Mouse (Mus musculus) thymus, adult 18-20 months (tissue): Measurements from ENCODE around the gene L3hypdh.

ENCODE experiments used
- DNase-seq, 2 experiments: peaks; one replicate each; pipeline ENCODE4 v3.0.0; 2022; ENCODE audit warnings: mixed read lengths in 2 of 2

L3hypdh gene

GRCm38 (mm10) chr12:72085329-72086165 lies at the start of gene L3hypdh, which contains the start of gene Jkamp:
TSS of gene L3hypdh (minus strand) at chr12:72085439.
TSS of gene Jkamp (plus strand) at chr12:72085589.
- peak; percentile 99 for DNase-seq

DNA sequence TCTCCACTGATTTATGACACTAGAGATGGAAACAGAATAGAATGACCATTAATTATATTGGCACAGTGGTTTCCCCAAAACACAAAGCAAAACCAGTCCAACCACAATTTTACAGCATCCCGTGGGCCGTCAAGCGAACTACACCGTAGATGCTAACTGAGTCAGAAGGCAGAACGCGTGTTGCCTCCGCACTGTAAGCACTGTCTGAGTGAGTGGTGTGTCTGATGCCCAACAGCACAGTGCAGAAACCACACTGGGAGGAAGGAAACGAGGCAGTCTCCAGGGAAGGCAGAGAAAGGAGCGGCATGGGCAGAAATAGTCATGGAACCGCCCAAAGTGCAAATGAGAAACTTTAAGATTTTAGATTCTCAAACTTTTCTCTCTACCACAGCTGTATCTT lies 44.0 kb upstream of the L3hypdh start:
- DNase-seq: no peak

DNA sequence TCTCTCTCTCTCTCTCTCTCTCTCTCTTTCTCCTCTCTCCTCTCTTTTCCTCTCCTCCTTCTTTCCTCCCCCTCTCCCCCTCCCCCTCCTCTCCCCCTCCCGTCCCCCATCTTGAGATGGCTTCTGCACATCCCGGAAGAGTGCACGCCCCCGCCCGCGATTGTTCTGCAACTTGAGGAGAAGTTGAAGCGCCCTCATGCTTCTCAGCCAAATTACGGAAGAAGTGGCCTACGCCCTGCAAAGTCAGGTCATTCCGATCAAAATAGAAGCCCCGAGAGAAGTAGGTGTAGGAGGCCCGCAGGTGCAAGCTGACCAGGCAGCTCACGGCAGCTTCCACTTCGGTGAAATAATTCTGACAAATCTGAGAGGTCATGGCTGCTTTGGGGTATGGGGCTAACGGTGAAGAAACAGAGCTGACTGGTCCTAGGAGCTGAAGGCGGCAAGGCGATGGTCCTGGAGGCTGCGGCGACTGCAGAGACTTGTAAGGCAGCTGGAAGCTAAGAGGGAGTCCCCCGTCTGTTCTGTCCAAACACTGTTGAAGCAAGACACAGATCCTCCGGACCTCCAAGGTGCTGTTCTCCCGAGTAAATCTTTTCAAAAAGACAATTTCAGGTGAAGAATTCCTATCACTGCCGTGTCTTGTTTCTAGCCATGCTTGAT lies 30.6 kb upstream of the L3hypdh start:
- no peak for DNase-seq

DNA sequence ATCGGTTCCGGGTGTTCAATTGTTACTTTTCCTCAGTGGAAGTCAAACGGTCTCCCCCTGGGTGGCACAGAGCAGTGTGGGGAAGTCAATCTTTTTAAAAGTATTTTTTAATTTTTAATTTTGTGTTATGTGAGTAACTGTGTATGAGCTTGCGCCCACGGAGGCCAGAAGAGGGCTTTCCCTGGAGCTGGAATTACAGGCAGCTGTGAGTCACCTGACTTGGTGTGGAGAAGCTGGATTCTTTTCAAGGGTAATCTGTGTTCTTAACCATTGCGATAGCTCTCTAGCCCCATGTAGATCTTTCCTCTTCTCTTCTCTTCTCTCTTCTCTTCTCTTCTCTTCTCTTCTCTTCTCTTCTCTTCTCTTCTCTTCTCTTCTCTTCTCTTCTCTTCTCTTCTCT lies 29.9 kb upstream of the L3hypdh start:
- DNase-seq: no peak

GRCm38 (mm10) chr12:72104525-72105281 lies 19.5 kb upstream of the L3hypdh start:
- no peak for DNase-seq

DNA sequence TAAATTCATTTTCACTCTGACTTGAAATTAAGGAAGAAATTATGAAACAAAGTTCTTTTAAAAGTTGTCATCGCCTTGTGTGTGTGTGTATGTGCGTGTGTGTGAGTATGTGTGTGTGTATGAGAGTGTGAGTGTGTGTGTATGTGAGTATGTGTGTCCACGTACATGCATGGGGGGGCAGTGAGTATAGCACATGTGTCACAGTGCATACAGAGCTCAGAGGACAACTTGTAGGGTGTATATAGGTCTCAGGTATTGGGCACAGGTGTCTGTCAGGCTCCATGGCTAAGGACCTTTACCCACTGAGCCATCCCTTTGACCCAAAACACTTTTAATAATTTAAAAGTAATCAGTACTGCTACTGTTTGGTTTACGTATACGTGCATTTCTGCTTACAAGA lies 18.8 kb upstream of the L3hypdh start:
- no peak for DNase-seq

GRCm38 (mm10) chr12:72102776-72103175 lies 17.5 kb upstream of the L3hypdh start:
- no peak for DNase-seq

- DNase-seq: no peak
Observed at GRCm38 (mm10) chr12:72096966-72097365, 11.7 kb upstream of the L3hypdh start.

- no peak for DNase-seq
Observed at GRCm38 (mm10) chr12:72089802-72090201, 4.6 kb upstream of the L3hypdh start.

- DNase-seq: no peak
Observed at GRCm38 (mm10) chr12:72086166-72086825, 1.1 kb upstream of the L3hypdh start.

DNA sequence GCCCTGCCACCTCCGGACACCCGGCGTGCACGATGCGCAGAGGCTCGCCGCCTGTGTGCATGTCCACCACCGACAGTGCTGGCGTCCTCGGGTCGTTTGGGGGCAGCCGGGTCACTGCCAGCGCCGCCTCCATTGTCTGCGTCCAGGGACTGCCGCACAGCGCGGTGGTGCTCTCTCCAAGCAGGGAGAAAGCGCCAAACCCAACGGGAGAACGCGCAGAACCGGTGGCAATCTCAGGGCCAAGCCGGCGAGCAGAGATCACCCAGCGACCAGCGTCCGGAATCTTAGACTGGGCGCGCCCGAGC lies 263 bp downstream of the L3hypdh start:
- DNase-seq: no peak

DNA sequence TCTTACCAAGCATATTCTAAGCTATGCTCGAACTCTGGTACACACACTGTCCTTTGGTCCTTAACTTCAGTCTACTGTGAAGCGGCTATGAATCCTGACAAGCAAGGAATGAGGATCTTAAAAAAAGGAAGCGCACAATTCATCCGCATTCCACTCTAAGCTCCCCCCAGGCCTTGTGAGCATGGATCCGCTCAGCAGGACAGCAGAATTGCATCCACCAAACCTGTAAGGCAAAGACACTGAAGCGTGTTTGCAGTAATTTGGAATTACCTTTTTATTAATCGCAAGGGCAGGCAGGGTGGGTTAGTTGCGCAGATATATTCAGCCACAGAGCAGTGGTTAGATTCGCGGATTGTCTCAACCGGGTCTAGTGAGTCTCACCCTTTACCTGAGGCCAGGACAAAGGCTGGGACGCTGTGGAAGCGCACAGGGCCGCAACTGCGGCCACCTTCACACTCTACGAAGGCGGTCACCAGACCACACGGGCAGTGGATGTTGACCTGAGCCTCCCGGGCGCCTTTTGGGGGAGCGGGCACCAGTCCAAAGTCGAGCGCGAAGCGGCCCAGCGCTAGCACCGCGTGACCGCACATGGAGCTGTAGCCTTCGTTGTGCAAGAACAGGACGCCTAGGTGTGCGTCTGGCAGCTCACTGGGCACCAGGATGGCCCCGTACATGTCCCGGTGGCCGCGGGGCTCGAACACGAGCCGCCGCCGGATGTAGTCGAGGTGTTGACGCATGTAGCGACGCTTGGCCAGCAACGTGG lies 797 bp downstream of the L3hypdh start:
- DNase-seq: no peak

- DNase-seq: no peak
Observed at GRCm38 (mm10) chr12:72083265-72083664, 2.0 kb downstream of the L3hypdh start.

DNA sequence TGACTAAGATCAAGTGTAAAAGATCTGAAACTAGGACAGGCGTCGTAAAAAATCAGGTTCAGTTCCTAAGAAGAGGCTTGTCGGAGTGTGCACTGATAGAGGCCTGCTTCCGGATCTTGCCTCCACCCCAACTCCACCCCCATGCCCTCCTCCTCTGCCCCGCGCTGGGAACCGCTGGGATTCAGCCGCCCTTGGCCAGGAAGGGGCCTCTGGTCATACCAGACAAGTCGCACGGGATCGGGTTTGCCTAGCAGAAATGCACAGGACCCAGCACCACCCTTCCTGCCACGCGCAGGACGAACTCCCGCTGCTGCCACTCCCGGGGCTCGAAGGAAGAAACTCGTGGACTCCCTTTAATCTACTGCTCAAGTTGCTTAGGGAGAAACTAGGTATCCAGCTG lies 2.9 kb downstream of the L3hypdh start:
- DNase-seq: no peak

DNA sequence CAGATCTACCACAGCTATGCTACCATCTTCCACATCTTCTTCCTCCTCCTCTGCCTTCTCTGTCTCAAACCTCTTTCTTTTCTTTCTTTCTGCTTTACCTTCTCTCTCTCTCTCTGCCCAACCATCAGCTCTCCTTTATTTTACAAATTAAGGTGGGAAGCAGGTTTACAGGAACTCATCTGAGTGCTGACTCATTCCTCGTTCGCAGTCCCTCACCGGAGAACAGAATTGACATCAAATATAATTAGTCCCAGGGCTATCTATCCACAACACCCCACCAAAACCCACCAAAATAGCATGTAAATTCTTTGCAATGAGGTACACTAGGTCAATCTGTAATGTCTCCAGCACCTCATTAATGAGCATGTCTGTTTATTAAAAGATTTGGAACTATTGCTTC lies 3.3 kb downstream of the L3hypdh start:
- no peak for DNase-seq

DNA sequence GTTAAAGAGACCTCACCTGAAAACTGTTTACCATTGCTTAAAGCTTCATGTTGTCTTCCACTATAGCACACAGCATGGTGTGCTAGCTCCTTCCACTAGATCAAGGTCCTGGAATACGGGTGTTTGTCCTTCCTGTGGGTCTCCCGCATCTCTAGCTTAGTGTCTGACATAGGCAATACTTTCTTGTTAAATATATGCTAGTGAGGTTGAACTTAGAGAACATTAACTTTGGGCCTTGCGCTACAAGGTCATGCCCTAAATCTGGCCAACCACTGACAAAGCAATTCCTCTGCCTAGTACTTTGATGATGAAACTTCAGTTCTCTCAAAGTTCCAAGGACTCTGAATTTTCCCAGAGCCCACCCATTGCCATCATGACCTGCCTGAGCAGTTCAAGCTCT lies 7.0 kb downstream of the L3hypdh start:
- DNase-seq: no peak

DNA sequence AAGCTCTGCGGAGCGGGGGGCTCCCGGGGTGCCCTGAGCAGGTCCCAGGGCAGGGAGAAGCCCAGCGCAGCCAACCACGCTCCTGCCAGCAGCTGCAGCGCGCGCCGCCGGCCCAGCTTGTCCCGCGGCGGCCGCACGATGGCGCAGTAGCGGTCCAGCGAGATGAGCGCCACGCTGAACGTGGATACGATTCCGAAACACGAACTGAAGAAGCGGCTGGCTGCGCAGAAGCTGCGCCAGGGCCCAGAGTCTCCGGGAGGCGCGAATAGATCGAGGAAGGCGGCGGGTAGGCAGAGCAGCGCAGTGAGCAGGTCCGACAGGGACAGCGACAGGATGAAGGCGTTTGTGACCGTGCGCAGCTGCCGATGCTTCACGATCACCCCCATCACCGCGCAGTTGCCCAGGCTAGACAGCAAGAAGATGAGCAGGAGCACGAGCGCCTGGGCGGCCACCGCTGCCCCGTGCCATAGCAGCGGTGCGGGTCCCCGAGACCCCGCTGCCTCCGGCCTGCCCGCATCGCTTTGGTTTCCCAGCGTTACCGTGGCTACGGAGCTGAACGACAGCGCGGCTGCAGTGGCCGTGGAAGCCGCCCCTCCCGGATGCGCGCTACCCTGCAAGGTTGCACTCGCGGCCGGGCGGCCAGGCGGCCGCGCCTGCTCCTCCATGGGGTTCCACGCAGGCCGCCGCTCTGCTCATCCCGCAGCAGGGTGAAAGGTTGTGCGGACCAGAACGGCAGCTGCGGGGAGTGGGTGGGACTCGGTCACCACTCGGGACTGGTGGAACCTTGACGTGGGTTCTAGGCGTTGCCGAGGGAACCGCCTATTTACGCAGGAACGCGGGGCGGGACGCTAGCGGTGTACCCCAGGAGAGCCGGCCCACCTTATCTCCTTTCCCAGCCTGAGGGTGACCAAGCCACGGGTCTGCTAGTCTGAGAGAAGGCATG lies 14.6 kb downstream of the L3hypdh start, which contains the start of gene Gpr135:
TSS of gene Gpr135 (minus strand) at position 799 of the 943 bp plus-strand sequence.
- DNase-seq: peak; percentile 30 to 49

- no peak for DNase-seq
Observed at GRCm38 (mm10) chr12:72069626-72070326, 15.5 kb downstream of the L3hypdh start.

GRCm38 (mm10) chr12:72057780-72058179 lies 27.5 kb downstream of the L3hypdh start:
- DNase-seq: no peak

GRCm38 (mm10) chr12:72053851-72054250 lies 31.4 kb downstream of the L3hypdh start:
- DNase-seq: no peak
